Mouse (Mus musculus) MEL (cell line): ENCODE measurements around the gene Snd1. TPM values are rescaled to one million over a fixed set of nuclear protein-coding genes. Genes with fewer than 3 reads are reported as not detected.

Source experiments
- DNase-seq: peaks from one replicate; pipeline ENCODE4 v3.0.0; 2011; ENCODE audit warnings: low read depth, low spot score
- H3K27ac ChIP-seq: 2 replicates; pipeline ENCODE4 v1.5.1; 2012; ENCODE audit warnings: low read depth, mild to moderate bottlenecking, control low read depth, low read length, moderate library complexity; ENCODE audit not compliant: control insufficient read depth
- H3K27me3 ChIP-seq, 2 experiments: fragments of 150-350 bp in 1 of 2; sonication (generic) in 1 of 2; 2 replicates each; pipeline ENCODE4 v1.6.1; 2012; ENCODE audit warnings: low read length in 2 of 2, mild to moderate bottlenecking in 2 of 2, improper control_type of control experiment in 1 of 2, moderate library complexity in 1 of 2; ENCODE audit not compliant: insufficient read depth in 2 of 2, control insufficient read depth in 1 of 2
- H3K36me3 ChIP-seq, 2 experiments: 2 replicates each; pipeline ENCODE4 v1.6.1; 2012 to 2014; ENCODE audit warnings: low read length in 2 of 2, improper control_type of control experiment in 1 of 2, inconsistent platforms in 1 of 2, mild to moderate bottlenecking in 1 of 2; ENCODE audit not compliant: insufficient read depth in 2 of 2, control insufficient read depth in 1 of 2
- H3K4me1 ChIP-seq, 2 experiments: fragments of 150-350 bp in 1 of 2; sonication (generic) in 1 of 2; 2 replicates each; pipeline ENCODE4 v1.6.1; 2012; ENCODE audit warnings: low read length in 2 of 2, improper control_type of control experiment in 1 of 2, mild to moderate bottlenecking in 1 of 2; ENCODE audit not compliant: insufficient read depth in 2 of 2, control insufficient read depth in 1 of 2
- H3K4me3 ChIP-seq, 2 experiments: fragments of 150-350 bp in 1 of 2; sonication (generic) in 1 of 2; 2 replicates each; pipeline ENCODE4 v1.5.1; 2012; ENCODE audit warnings: low read depth in 2 of 2, low read length in 2 of 2, mild to moderate bottlenecking in 2 of 2, moderate library complexity in 2 of 2, control low read depth in 1 of 2, improper control_type of control experiment in 1 of 2; ENCODE audit not compliant: control insufficient read depth in 1 of 2, insufficient read depth in 1 of 2
- H3K79me2 ChIP-seq: 2 replicates; pipeline ENCODE4 v1.6.1; 2012; ENCODE audit warnings: mild to moderate bottlenecking, low read length, moderate library complexity; ENCODE audit not compliant: control insufficient read depth, poor library complexity, insufficient read depth
- H3K9ac ChIP-seq: 2 replicates; pipeline ENCODE4 v1.6.1; 2012; ENCODE audit warnings: low read depth, mild to moderate bottlenecking, control low read depth, low read length, moderate library complexity; ENCODE audit not compliant: control insufficient read depth, poor library complexity, severe bottlenecking
- H3K9me3 ChIP-seq: fragments of 150-350 bp; sonication (generic); replicated peaks from 2 replicates; pipeline ENCODE4 v1.6.1; 2012; ENCODE audit warnings: mild to moderate bottlenecking, low read length, improper control_type of control experiment, moderate library complexity; ENCODE audit not compliant: insufficient read depth
- E2F4 ChIP-seq: IDR thresholded peaks from 2 replicates; pipeline ENCODE4 v1.6.1; 2011; ENCODE audit warnings: low read depth, low read length, improper control_type of control experiment, borderline replicate concordance
- ELF1 ChIP-seq: IDR thresholded peaks from 2 replicates; pipeline ENCODE4 v1.6.1; 2014; ENCODE audit warnings: low read depth, mild to moderate bottlenecking, inconsistent platforms, low read length, improper control_type of control experiment, moderate library complexity
- ETS1 ChIP-seq: IDR thresholded peaks from 2 replicates; pipeline ENCODE4 v1.6.1; 2012; ENCODE audit warnings: low read depth, mild to moderate bottlenecking, inconsistent platforms, low read length, improper control_type of control experiment, moderate library complexity
- GATA1 ChIP-seq: IDR thresholded peaks from 2 replicates; pipeline ENCODE4 v1.6.1; 2011; ENCODE audit warnings: low read depth, low read length, improper control_type of control experiment
- KAT2A ChIP-seq: conservative IDR thresholded peaks from 2 replicates; pipeline ENCODE4 v1.6.1; 2012; ENCODE audit warnings: low read depth, low read length, improper control_type of control experiment, inconsistent platforms
- MAFK ChIP-seq: IDR thresholded peaks from 2 replicates; pipeline ENCODE4 v1.6.1; 2011; ENCODE audit warnings: low read depth, mild to moderate bottlenecking, low read length, improper control_type of control experiment, borderline replicate concordance
- MAX ChIP-seq: IDR thresholded peaks from 2 replicates; pipeline ENCODE4 v1.6.1; 2011; ENCODE audit warnings: low read length, improper control_type of control experiment
- MAZ ChIP-seq: IDR thresholded peaks from 2 replicates; pipeline ENCODE4 v1.6.1; 2012; ENCODE audit warnings: low read depth, mild to moderate bottlenecking, inconsistent platforms, low read length, improper control_type of control experiment
- MYB ChIP-seq: IDR thresholded peaks from 2 replicates; pipeline ENCODE4 v1.6.1; 2011; ENCODE audit warnings: mild to moderate bottlenecking, low read depth, low read length, improper control_type of control experiment
- NELFE ChIP-seq: IDR thresholded peaks from 2 replicates; pipeline ENCODE4 v1.6.1; 2011; ENCODE audit warnings: low read depth, low read length, improper control_type of control experiment
- POLR2A ChIP-seq, 2 experiments: IDR thresholded peaks; 2 replicates each; pipeline ENCODE4 v1.6.1; 2011 to 2012; ENCODE audit warnings: low read length in 2 of 2, mild to moderate bottlenecking in 2 of 2, control low read depth in 1 of 2, improper control_type of control experiment in 1 of 2, low read depth in 1 of 2, moderate library complexity in 1 of 2; ENCODE audit not compliant: control insufficient read depth in 1 of 2, insufficient read depth in 1 of 2, poor library complexity in 1 of 2
- SIN3A ChIP-seq: IDR thresholded peaks from 2 replicates; pipeline ENCODE4 v1.6.1; 2012; ENCODE audit warnings: low read length, improper control_type of control experiment, inconsistent platforms
- SMC3 ChIP-seq: IDR thresholded peaks from 2 replicates; pipeline ENCODE4 v1.6.1; 2011; ENCODE audit warnings: low read depth, low read length, improper control_type of control experiment
- TCF12 ChIP-seq: IDR thresholded peaks from 2 replicates; pipeline ENCODE4 v1.6.1; 2014; ENCODE audit warnings: low read depth, mild to moderate bottlenecking, inconsistent platforms, low read length, improper control_type of control experiment, moderate library complexity
- UBTF ChIP-seq: IDR thresholded peaks from 2 replicates; pipeline ENCODE4 v1.6.1; 2012; ENCODE audit warnings: low read depth, mild to moderate bottlenecking, inconsistent platforms, low read length, improper control_type of control experiment, moderate library complexity, borderline replicate concordance; ENCODE audit not compliant: insufficient read depth
- USF1 ChIP-seq: IDR thresholded peaks from 2 replicates; pipeline ENCODE4 v1.6.1; 2014; ENCODE audit warnings: low read depth, mild to moderate bottlenecking, inconsistent platforms, low read length, improper control_type of control experiment, moderate library complexity
- polyA plus RNA-seq, 2 experiments: library from polyadenylated mRNA; stranded (reverse) in 1 of 2; unstranded in 1 of 2; fragments of >175 nt in 1 of 2; fragments of >200 nt in 1 of 2; gene quantifications; 2 replicates each; pipeline versions ENCODE4 v1.2.1 to v1.2.4; 2012; ENCODE audit warnings: low replicate concordance in 2 of 2, low read depth in 1 of 2; ENCODE audit not compliant: insufficient read length in 2 of 2, insufficient read depth in 1 of 2, missing spikeins in 1 of 2
- total RNA-seq: library from RNA; depleted of rRNA; stranded (reverse); fragments of 300-350 nt; gene quantifications from 2 replicates; pipeline ENCODE4 v1.2.3, GENCODE M21; 2012

Snd1 gene
- total and polyA plus RNA-seq, 3 experiments, result 192 to 280 TPM; not detected in 1

GRCm38 (mm10) chr6:28559419-28559818 lies 84.5 kb downstream of the Snd1 start:
- no peaks in the 10 kb centered on the region for H3K79me2 ChIP-seq
- H3K27ac ChIP-seq, result no peak overlapping the region
- H3K36me3 ChIP-seq, result peaks cover 0 to 25% of the 10 kb centered on the region in 2 experiments; a peak in 2 of 4 replicates
- no peaks in the 10 kb centered on the region for H3K9me3 ChIP-seq
- no peak overlapping the region for H3K4me3 ChIP-seq
- no peaks in the 10 kb centered on the region for H3K4me1 ChIP-seq
- H3K27me3 ChIP-seq, result no peaks in the 10 kb centered on the region
- no peak for DNase-seq
- H3K9ac ChIP-seq, result no peak overlapping the region
- TF ChIP-seq TCF12 (no peak), KAT2A (no peak), E2F4 (no peak), MAZ (no peak), MAFK (no peak), ELF1 (no peak)

GRCm38 (mm10) chr6:28561291-28561995 lies 86.5 kb downstream of the Snd1 start:
- no peak overlapping the region for H3K4me3 ChIP-seq
- TF ChIP-seq SIN3A, result no peak
- TF ChIP-seq POLR2A (IDR thresholded peaks at IDR 0.05; ENCODE audit: control insufficient read depth in 1 of 2, insufficient read depth in 1 of 2, low read depth in 1 of 2, low read length in 2 of 2, poor library complexity in 1 of 2), result no peak
- TF ChIP-seq NELFE, result no peak
- TF ChIP-seq ETS1, result no peak
- no peak for TF ChIP-seq MAX
- no peak for TF ChIP-seq GATA1
- TF ChIP-seq USF1, result no peak
- TF ChIP-seq UBTF, result no peak
- TF ChIP-seq SMC3, result no peak
- no peak for TF ChIP-seq MYB
- TF ChIP-seq, all 39 proteins: peak for 0
- DNase-seq, result no peak
- H3K9ac ChIP-seq, result no peak overlapping the region
- H3K79me2 ChIP-seq, result no peaks in the 10 kb centered on the region
- no peaks in the 10 kb centered on the region for H3K9me3 ChIP-seq
- H3K36me3 ChIP-seq, result peaks cover 3 to 17% of the 10 kb centered on the region in 2 experiments
- no peak overlapping the region for H3K27ac ChIP-seq
- H3K4me1 ChIP-seq, result no peaks in the 10 kb centered on the region
- H3K27me3 ChIP-seq, result no peaks in the 10 kb centered on the region
